Mouse (Mus musculus): Measurements from ENCODE around the gene Klhl25. TPM values are rescaled to one million over a fixed set of nuclear protein-coding genes. Genes with fewer than 3 reads are reported as not detected.
"Not testable (repeated sequence)": the region's sequence is repeated elsewhere in the genome, so short reads cannot be mapped to it uniquely, and the experiment has no call there.

Gene Klhl25
- polyA plus RNA-seq, 1 experiment from 2014 or later = 27.1 TPM

GRCm38 (mm10) chr7:75919745-75920144, 71.6 kb downstream of the Klhl25 start:
- H3K9ac ChIP-seq (ENCODE audit: low read depth, low read length); ATAC-seq; H3K4me3 ChIP-seq (ENCODE audit: low read depth, low read length); H3K36me3 ChIP-seq (ENCODE audit: control insufficient read depth, insufficient read depth, low read length); H3K27me3 ChIP-seq (ENCODE audit: control insufficient read depth, insufficient read depth, low read depth, low read length); H3K27ac ChIP-seq (ENCODE audit: low read length); H3K4me2 ChIP-seq (ENCODE audit: low read length); H3K4me1 ChIP-seq (ENCODE audit: control insufficient read depth, insufficient read depth, low read length); H3K9me3 ChIP-seq (replicated peaks; ENCODE audit: control insufficient read depth, low read length, poor library complexity, severe bottlenecking): not testable (repeated sequence)
- 68% methylated on average over 3 of the region's 3 CpGs for WGBS

Measured in midbrain, embryonic 16.5 days (tissue).